Mouse (Mus musculus): ENCODE data around the gene Krtap17-1.

Gene Krtap17-1

DNA sequence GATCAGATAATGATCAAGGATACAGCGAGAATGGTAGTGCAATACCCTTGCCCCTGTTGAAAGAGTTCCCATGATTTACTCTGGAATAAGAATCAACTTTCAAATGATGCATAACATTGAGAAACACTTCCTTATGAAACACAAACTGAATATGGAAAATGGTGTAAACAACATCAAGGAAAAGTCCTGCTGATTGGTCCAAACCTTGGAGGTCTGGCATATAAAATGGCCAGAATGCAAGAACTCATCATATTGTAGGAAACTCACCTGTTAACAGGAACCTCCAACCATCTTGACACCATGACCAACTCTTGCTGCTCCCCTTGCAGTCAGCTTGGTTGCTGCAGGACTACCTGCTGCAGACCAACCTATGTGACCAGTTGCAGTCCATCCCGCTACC is 45.6 kb downstream of the Krtap17-1 start, which contains the start of gene Krtap9-5:
Gene Krtap9-5, plus strand, starts transcription at position 301 of the 400 bp plus-strand sequence.
- no peak for DNase-seq

Measured in kidney, adult 8-10 months (tissue).